Mouse (Mus musculus): ENCODE data around the gene Fras1. TPM values are rescaled to one million over a fixed set of nuclear protein-coding genes. Genes with fewer than 3 reads are reported as not detected.

Gene Fras1
- polyA plus RNA-seq, 1 experiment from 2014 or later, result 18.7 TPM

DNA sequence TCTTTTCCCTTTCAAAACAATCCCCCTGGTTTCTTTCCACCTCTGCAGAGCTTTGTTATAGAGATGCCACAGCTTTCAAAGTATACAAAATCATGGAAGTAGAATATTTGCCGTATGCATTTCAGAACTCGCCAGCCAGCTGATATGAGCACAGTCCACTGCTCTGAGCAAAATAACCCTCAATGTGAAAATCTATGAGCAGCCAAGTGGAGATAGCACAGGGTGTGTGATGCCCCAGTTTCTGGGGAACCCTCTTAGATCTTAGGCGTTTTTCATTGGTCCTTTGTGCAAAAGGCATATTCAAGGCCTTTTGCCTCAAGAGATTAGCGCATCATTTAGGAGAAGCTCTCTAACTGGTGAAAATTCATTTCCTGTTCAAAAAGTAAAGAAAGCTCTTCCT is 170.4 kb downstream of the Fras1 start:
- WGBS, result 88% methylated on average over 4 of the region's 4 CpGs

GRCm38 (mm10) chr5:96545994-96546393 is 172.2 kb downstream of the Fras1 start:
- Histone ChIP-seq H3K4me1 (replicated peaks; ENCODE audit: control insufficient read depth, insufficient read depth, low read length) (no peaks in the 10 kb centered on the region), H3K9me3 (ENCODE audit: control insufficient read depth, low read length) (no peaks in the 10 kb centered on the region), H3K9ac (ENCODE audit: low read length) (no peak overlapping the region), H3K27ac (ENCODE audit: low read depth, low read length) (no peak overlapping the region), H3K36me3 (ENCODE audit: control insufficient read depth, insufficient read depth, low read length) (no peaks in the 10 kb centered on the region), H3K4me3 (ENCODE audit: low read depth, low read length) (no peak overlapping the region), H3K4me2 (ENCODE audit: low read depth, low read length, severe bottlenecking) (no peak overlapping the region), H3K27me3 (ENCODE audit: control insufficient read depth, insufficient read depth, low read length) (no peaks in the 10 kb centered on the region)
- ATAC-seq (replicated peaks; ENCODE audit: low FRiP score) (no peak), DNase-seq (ENCODE audit: low spot score) (no peak)
- 90% methylated on average over 5 of the region's 5 CpGs for WGBS

More for the DNA sequence above, 170.4 kb downstream of the Fras1 start:
- DNase-seq (ENCODE audit: low spot score), result no peak
- Histone ChIP-seq H3K9ac (ENCODE audit: low read length) (no peak overlapping the region), H3K4me3 (ENCODE audit: low read depth, low read length) (no peak overlapping the region), H3K9me3 (ENCODE audit: control insufficient read depth, low read length) (no peaks in the 10 kb centered on the region), H3K27ac (ENCODE audit: low read depth, low read length) (no peak overlapping the region), H3K36me3 (ENCODE audit: control insufficient read depth, insufficient read depth, low read length) (no peaks in the 10 kb centered on the region), H3K4me1 (replicated peaks; ENCODE audit: control insufficient read depth, insufficient read depth, low read length) (no peaks in the 10 kb centered on the region), H3K27me3 (ENCODE audit: control insufficient read depth, insufficient read depth, low read length) (no peaks in the 10 kb centered on the region), H3K4me2 (ENCODE audit: low read depth, low read length, severe bottlenecking) (no peak overlapping the region)
- ATAC-seq (replicated peaks; ENCODE audit: low FRiP score), result no peak

- DNase-seq (ENCODE audit: low spot score) (no peak), ATAC-seq (replicated peaks; ENCODE audit: low FRiP score) (no peak)
- H3K36me3 ChIP-seq (ENCODE audit: control insufficient read depth, insufficient read depth, low read length), result no peaks in the 10 kb centered on the region
- WGBS, result 88% methylated on average over 12 of the region's 12 CpGs
- H3K27me3 ChIP-seq (ENCODE audit: control insufficient read depth, insufficient read depth, low read length), result no peaks in the 10 kb centered on the region
- H3K4me3 ChIP-seq (ENCODE audit: low read depth, low read length), result no peak overlapping the region
- H3K4me2 ChIP-seq (ENCODE audit: low read depth, low read length, severe bottlenecking), result no peak overlapping the region
- H3K27ac ChIP-seq (ENCODE audit: low read depth, low read length), result no peak overlapping the region
- no peak overlapping the region for H3K9ac ChIP-seq (ENCODE audit: low read length)
- H3K4me1 ChIP-seq (replicated peaks; ENCODE audit: control insufficient read depth, insufficient read depth, low read length), result no peaks in the 10 kb centered on the region
- H3K9me3 ChIP-seq (ENCODE audit: control insufficient read depth, low read length), result no peaks in the 10 kb centered on the region
These were observed 181.4 kb downstream of the Fras1 start for GRCm38 (mm10) chr5:96554940-96555679.

DNA sequence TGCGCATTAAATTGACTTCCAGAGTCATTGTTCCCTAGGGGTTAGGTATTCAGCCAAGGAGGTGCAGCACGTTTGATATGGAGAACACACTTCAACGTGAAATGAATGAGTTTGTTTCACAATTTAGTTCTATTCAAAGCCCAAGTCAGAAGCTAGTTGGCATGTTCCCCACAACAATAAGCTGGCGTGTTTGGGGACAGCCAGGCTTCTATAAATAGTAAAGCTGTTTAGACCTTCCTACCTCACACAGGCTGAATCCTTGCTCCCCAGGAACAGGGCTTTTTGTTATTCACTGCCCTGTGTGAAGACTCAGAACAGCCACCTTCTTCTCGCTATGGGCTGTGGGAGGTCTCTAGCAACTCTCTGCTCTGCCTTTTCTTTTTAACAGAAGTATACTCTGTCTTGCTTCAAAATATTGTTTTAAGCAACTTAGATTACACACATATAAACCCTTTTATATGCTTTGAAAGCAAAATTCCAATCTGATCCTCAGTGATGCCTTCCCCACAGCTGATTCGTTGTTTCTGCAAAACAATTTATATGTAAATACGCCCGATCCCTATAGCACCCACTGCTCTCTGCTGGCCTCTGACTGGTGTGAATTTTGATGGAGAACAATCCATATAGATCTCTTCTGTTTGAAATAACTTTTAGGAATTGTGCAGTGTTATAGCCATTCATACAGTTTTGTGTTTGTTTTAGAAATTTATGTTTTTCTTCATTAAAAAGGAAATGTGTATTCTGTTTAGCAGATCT is 184.5 kb downstream of the Fras1 start:
- WGBS, result 31% methylated on average over 8 of the region's 8 CpGs
- no peak for ATAC-seq (replicated peaks; ENCODE audit: low FRiP score)

DNA sequence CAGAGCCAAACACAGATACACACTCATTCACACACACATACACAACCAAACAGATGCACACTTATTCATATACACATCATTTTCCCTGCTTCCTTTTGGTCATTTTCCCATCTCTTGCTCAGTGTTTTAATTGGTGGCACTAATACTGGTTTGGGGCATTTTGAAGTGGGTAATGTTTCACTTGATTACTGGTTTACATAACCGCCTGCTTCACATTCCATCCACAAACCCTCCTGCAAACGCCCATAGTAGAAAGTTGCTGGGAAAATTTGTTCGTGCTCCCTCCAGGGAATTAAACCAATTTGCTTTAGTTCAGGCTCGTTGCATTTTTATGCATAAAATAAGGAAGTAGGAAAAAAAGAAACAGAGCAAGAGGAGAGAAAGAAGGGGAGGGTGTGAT is 200.8 kb downstream of the Fras1 start:
- H3K4me3 ChIP-seq (ENCODE audit: low read depth, low read length), result no peak overlapping the region
- DNase-seq (ENCODE audit: low spot score), result no peak
- H3K4me2 ChIP-seq (ENCODE audit: low read depth, low read length, severe bottlenecking), result no peak overlapping the region
- H3K9me3 ChIP-seq (ENCODE audit: control insufficient read depth, low read length), result no peaks in the 10 kb centered on the region
- no peak overlapping the region for H3K27ac ChIP-seq (ENCODE audit: low read depth, low read length)
- no peak overlapping the region for H3K9ac ChIP-seq (ENCODE audit: low read length)
- ATAC-seq (replicated peaks; ENCODE audit: low FRiP score), result no peak
- H3K27me3 ChIP-seq (ENCODE audit: control insufficient read depth, insufficient read depth, low read length), result no peaks in the 10 kb centered on the region
- no peaks in the 10 kb centered on the region for H3K4me1 ChIP-seq (replicated peaks; ENCODE audit: control insufficient read depth, insufficient read depth, low read length)
- 87% methylated on average over 4 of the region's 4 CpGs for WGBS
- no peaks in the 10 kb centered on the region for H3K36me3 ChIP-seq (ENCODE audit: control insufficient read depth, insufficient read depth, low read length)

More for the DNA sequence above, 184.5 kb downstream of the Fras1 start:
- Histone ChIP-seq H3K27me3 (ENCODE audit: control insufficient read depth, insufficient read depth, low read length) (no peaks in the 10 kb centered on the region), H3K9me3 (ENCODE audit: control insufficient read depth, low read length) (no peaks in the 10 kb centered on the region), H3K4me2 (ENCODE audit: low read depth, low read length, severe bottlenecking) (no peak overlapping the region), H3K9ac (ENCODE audit: low read length) (no peak overlapping the region), H3K27ac (ENCODE audit: low read depth, low read length) (no peak overlapping the region), H3K36me3 (ENCODE audit: control insufficient read depth, insufficient read depth, low read length) (no peaks in the 10 kb centered on the region), H3K4me3 (ENCODE audit: low read depth, low read length) (no peak overlapping the region), H3K4me1 (replicated peaks; ENCODE audit: control insufficient read depth, insufficient read depth, low read length) (no peaks in the 10 kb centered on the region)
- no peak for DNase-seq (ENCODE audit: low spot score)

DNA sequence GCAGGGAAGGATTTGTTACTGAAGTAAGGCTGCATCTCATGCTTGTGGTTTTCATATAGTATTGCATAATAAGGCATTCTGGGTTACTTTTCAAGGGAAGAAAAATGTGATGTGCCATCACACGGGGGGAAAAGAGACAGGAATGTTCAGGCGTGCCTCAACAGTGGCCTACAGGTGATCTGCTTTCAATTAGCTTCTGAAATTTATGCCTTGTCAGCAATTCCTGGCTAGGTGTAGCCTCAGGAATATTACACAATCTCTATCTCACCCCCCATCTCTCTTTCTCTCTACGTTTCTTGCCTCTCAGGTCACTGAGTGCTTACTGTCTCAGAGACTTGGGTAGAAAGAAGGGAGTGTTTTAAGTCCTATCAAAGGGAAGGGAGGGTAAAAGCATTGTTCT is 204.9 kb downstream of the Fras1 start:
- no peak for ATAC-seq (replicated peaks; ENCODE audit: low FRiP score)

GRCm38 (mm10) chr5:96579938-96580337 is 206.2 kb downstream of the Fras1 start:
- ATAC-seq (replicated peaks; ENCODE audit: low FRiP score), result no peak
- WGBS, result 81% methylated on average over 5 of the region's 5 CpGs
- no peak overlapping the region for H3K4me2 ChIP-seq (ENCODE audit: low read depth, low read length, severe bottlenecking)

More for the DNA sequence above, 204.9 kb downstream of the Fras1 start:
- Histone ChIP-seq H3K4me2 (ENCODE audit: low read depth, low read length, severe bottlenecking) (no peak overlapping the region), H3K4me1 (replicated peaks; ENCODE audit: control insufficient read depth, insufficient read depth, low read length) (no peaks in the 10 kb centered on the region), H3K4me3 (ENCODE audit: low read depth, low read length) (no peak overlapping the region), H3K36me3 (ENCODE audit: control insufficient read depth, insufficient read depth, low read length) (no peaks in the 10 kb centered on the region), H3K9ac (ENCODE audit: low read length) (no peak overlapping the region), H3K27me3 (ENCODE audit: control insufficient read depth, insufficient read depth, low read length) (no peaks in the 10 kb centered on the region), H3K9me3 (ENCODE audit: control insufficient read depth, low read length) (no peaks in the 10 kb centered on the region), H3K27ac (ENCODE audit: low read depth, low read length) (no peak overlapping the region)
- 72% methylated on average over 3 of the region's 3 CpGs for WGBS
- DNase-seq (ENCODE audit: low spot score), result no peak

GRCm38 (mm10) chr5:96584730-96585129 is 211.0 kb downstream of the Fras1 start:
- Histone ChIP-seq H3K27ac (ENCODE audit: low read depth, low read length) (no peak overlapping the region), H3K4me2 (ENCODE audit: low read depth, low read length, severe bottlenecking) (no peak overlapping the region), H3K4me1 (replicated peaks; ENCODE audit: control insufficient read depth, insufficient read depth, low read length) (no peaks in the 10 kb centered on the region), H3K36me3 (ENCODE audit: control insufficient read depth, insufficient read depth, low read length) (no peaks in the 10 kb centered on the region), H3K4me3 (ENCODE audit: low read depth, low read length) (no peak overlapping the region), H3K27me3 (ENCODE audit: control insufficient read depth, insufficient read depth, low read length) (no peaks in the 10 kb centered on the region), H3K9ac (ENCODE audit: low read length) (no peak overlapping the region), H3K9me3 (ENCODE audit: control insufficient read depth, low read length) (no peaks in the 10 kb centered on the region)
- no peak for ATAC-seq (replicated peaks; ENCODE audit: low FRiP score)
- WGBS, result 86% methylated on average over 5 of the region's 5 CpGs
- DNase-seq (ENCODE audit: low spot score), result no peak

More at GRCm38 (mm10) chr5:96579938-96580337, 206.2 kb downstream of the Fras1 start:
- Histone ChIP-seq H3K4me3 (ENCODE audit: low read depth, low read length) (no peak overlapping the region), H3K27ac (ENCODE audit: low read depth, low read length) (no peak overlapping the region), H3K36me3 (ENCODE audit: control insufficient read depth, insufficient read depth, low read length) (no peaks in the 10 kb centered on the region), H3K9me3 (ENCODE audit: control insufficient read depth, low read length) (no peaks in the 10 kb centered on the region), H3K9ac (ENCODE audit: low read length) (no peak overlapping the region), H3K27me3 (ENCODE audit: control insufficient read depth, insufficient read depth, low read length) (no peaks in the 10 kb centered on the region), H3K4me1 (replicated peaks; ENCODE audit: control insufficient read depth, insufficient read depth, low read length) (no peaks in the 10 kb centered on the region)
- DNase-seq (ENCODE audit: low spot score), result no peak
